Mouse (Mus musculus) ES-E14 (cell line): ENCODE data around the gene Foxg1. TPM values are rescaled to one million over a fixed set of nuclear protein-coding genes. Genes with fewer than 3 reads are reported as not detected.

Source experiments
- DNase-seq: peaks from one replicate; pipeline ENCODE4 v3.0.0-alpha.2; 2013; ENCODE audit warnings: low read depth, low spot score
- H3K27ac ChIP-seq: 2 replicates; pipeline ENCODE4 v1.5.1; 2012; ENCODE audit warnings: low read depth, mild to moderate bottlenecking, low read length, moderate library complexity, mixed read lengths; ENCODE audit not compliant: poor library complexity, insufficient read depth, severe bottlenecking
- H3K36me3 ChIP-seq: 2 replicates; pipeline ENCODE4 v1.6.1; 2012; ENCODE audit warnings: mild to moderate bottlenecking, low read length, moderate library complexity, mixed read lengths; ENCODE audit not compliant: control insufficient read depth, poor library complexity, insufficient read depth, severe bottlenecking
- H3K4me1 ChIP-seq, 2 experiments: fragments of 150-350 bp in 1 of 2; sonication (generic) in 1 of 2; 2 replicates each; pipeline ENCODE4 v1.6.1; 2012; ENCODE audit warnings: low read length in 2 of 2, mild to moderate bottlenecking in 1 of 2, mixed read lengths in 1 of 2; ENCODE audit not compliant: control insufficient read depth in 2 of 2, insufficient read depth in 2 of 2, poor library complexity in 1 of 2
- H3K4me3 ChIP-seq, 2 experiments: fragments of 150-350 bp in 1 of 2; sonication (generic) in 1 of 2; 2 replicates each; pipeline ENCODE4 v1.5.1; 2012; ENCODE audit warnings: low read length in 2 of 2, low read depth in 1 of 2, mild to moderate bottlenecking in 1 of 2, mixed read lengths in 1 of 2; ENCODE audit not compliant: insufficient read depth in 1 of 2, poor library complexity in 1 of 2, severe bottlenecking in 1 of 2
- H3K9ac ChIP-seq: 2 replicates; pipeline ENCODE4 v1.6.1; 2012; ENCODE audit warnings: low read depth, mild to moderate bottlenecking, low read length, mixed read lengths; ENCODE audit not compliant: poor library complexity, insufficient read depth, severe bottlenecking
- H3K9me3 ChIP-seq: fragments of 150-350 bp; sonication (generic); 2 replicates; pipeline ENCODE4 v1.6.1; 2012; ENCODE audit warnings: low read depth, mild to moderate bottlenecking, low read length; ENCODE audit not compliant: control insufficient read depth, insufficient read depth
- CHD2 ChIP-seq: IDR thresholded peaks from 2 replicates; pipeline ENCODE4 v1.6.1; 2014; ENCODE audit warnings: mild to moderate bottlenecking, low read depth, low read length, inconsistent platforms
- HCFC1 ChIP-seq: IDR thresholded peaks from 2 replicates; pipeline ENCODE4 v1.6.1; 2012; ENCODE audit warnings: low read length, inconsistent platforms, borderline replicate concordance; ENCODE audit not compliant: insufficient read depth
- MAFK ChIP-seq: IDR thresholded peaks from 2 replicates; pipeline ENCODE4 v1.6.1; 2014; ENCODE audit warnings: mild to moderate bottlenecking, low read depth, low read length, inconsistent platforms; ENCODE audit not compliant: insufficient read depth
- ZC3H11A ChIP-seq: IDR thresholded peaks from 2 replicates; pipeline ENCODE4 v1.6.1; 2012; ENCODE audit warnings: low read depth, mild to moderate bottlenecking, inconsistent platforms, low read length, borderline replicate concordance
- ZNF384 ChIP-seq: IDR thresholded peaks from 2 replicates; pipeline ENCODE4 v1.6.1; 2012; ENCODE audit warnings: low read depth, low read length, inconsistent platforms
- in situ Hi-C, 2 experiments: fragments of 600-800 bp; cut with MboI; formaldehyde crosslinking; loops; one replicate each; pipeline ENCODE4 v1.15.1; 2025; ENCODE audit warnings: low sequenced_read_pairs in 2 of 2, inconsistent platforms in 1 of 2; ENCODE audit not compliant: unreplicated experiment in 2 of 2
- total RNA-seq: library from RNA; depleted of rRNA; stranded (reverse); fragments of 300-350 nt; gene quantifications from 2 replicates; pipeline ENCODE4 v1.2.3, GENCODE M21; 2012

Foxg1 gene
- total RNA-seq, 1 experiment, result 0.36 TPM

- H3K4me3 ChIP-seq, result no peak overlapping the region
Observed at GRCm38 (mm10) chr12:49387856-49388598, 5.6 kb downstream of the Foxg1 start.

GRCm38 (mm10) chr12:49389666-49390065, 7.2 kb downstream of the Foxg1 start:
- H3K9me3 ChIP-seq, result no peaks in the 10 kb centered on the region
- DNase-seq, result no peak
- H3K36me3 ChIP-seq, result no peaks in the 10 kb centered on the region
- H3K9ac ChIP-seq, result no peak overlapping the region
- H3K27ac ChIP-seq, result no peak overlapping the region
- no peak overlapping the region for H3K4me3 ChIP-seq
- TF ChIP-seq ZNF384 (no peak), MAFK (no peak), CHD2 (no peak), HCFC1 (no peak), ZC3H11A (no peak)
- in situ Hi-C loops, result no loop called here
- no peaks in the 10 kb centered on the region for H3K4me1 ChIP-seq

More at GRCm38 (mm10) chr12:49387856-49388598, 5.6 kb downstream of the Foxg1 start:
- Histone ChIP-seq H3K9me3 (no peaks in the 10 kb centered on the region), H3K4me1 (no peaks in the 10 kb centered on the region), H3K27ac (no peak overlapping the region), H3K9ac (no peak overlapping the region), H3K36me3 (no peaks in the 10 kb centered on the region)
- in situ Hi-C loops, result no loop called here
- no peak for DNase-seq
- TF ChIP-seq ZC3H11A, result no peak
- TF ChIP-seq ZNF384, result no peak
- TF ChIP-seq MAFK, result no peak
- no peak for TF ChIP-seq HCFC1
- TF ChIP-seq CHD2, result no peak

GRCm38 (mm10) chr12:49390257-49390656, 7.8 kb downstream of the Foxg1 start:
- no peak for DNase-seq
- in situ Hi-C loops, result no loop called here
- H3K27ac ChIP-seq, result no peak overlapping the region
- no peaks in the 10 kb centered on the region for H3K36me3 ChIP-seq
- no peaks in the 10 kb centered on the region for H3K4me1 ChIP-seq
- H3K4me3 ChIP-seq, result no peak overlapping the region
- no peak overlapping the region for H3K9ac ChIP-seq
- no peaks in the 10 kb centered on the region for H3K9me3 ChIP-seq
- TF ChIP-seq ZC3H11A (no peak), HCFC1 (no peak), CHD2 (no peak), ZNF384 (no peak)

GRCm38 (mm10) chr12:49390926-49391304, 8.5 kb downstream of the Foxg1 start:
- Histone ChIP-seq H3K9ac (no peak overlapping the region), H3K36me3 (no peaks in the 10 kb centered on the region), H3K4me1 (no peaks in the 10 kb centered on the region), H3K4me3 (peak overlapping the region in 1 of 2 experiments; percentile 33; a peak in 1 of 4 replicates), H3K27ac (no peak overlapping the region), H3K9me3 (no peaks in the 10 kb centered on the region)
- in situ Hi-C loops, result no loop called here
- TF ChIP-seq ZNF384 (no peak), HCFC1 (no peak), ZC3H11A (no peak), MAFK (no peak), CHD2 (no peak)
- DNase-seq, result no peak
